Mouse (Mus musculus) kidney, postnatal 0 days (tissue): ENCODE data around the gene Ric8b. TPM values are rescaled to one million over a fixed set of nuclear protein-coding genes. Genes with fewer than 3 reads are reported as not detected.

Source experiments
- ATAC-seq: fragments of 200-750 bp; cut with Nextera tagmentation; replicated peaks from 2 replicates; pipeline ENCODE4 v1.8.0; 2017; ENCODE audit warnings: low read depth, moderate number of reproducible peaks, moderate TSS enrichment, moderate library complexity; ENCODE audit not compliant: low FRiP score
- DNase-seq: peaks from one replicate; pipeline ENCODE4 v3.0.0-alpha.2; 2016; ENCODE audit warnings: low spot score
- H3K27ac ChIP-seq: fragments of 300-500 bp; sonication (generic); 2 replicates; pipeline ENCODE4 v1.5.1; 2014; ENCODE audit warnings: mild to moderate bottlenecking
- H3K27me3 ChIP-seq: fragments of 300-500 bp; sonication (generic); 2 replicates; pipeline ENCODE4 v1.6.1; 2014; ENCODE audit warnings: low read length, mixed read lengths; ENCODE audit not compliant: insufficient read depth
- H3K36me3 ChIP-seq: fragments of 300-500 bp; sonication (generic); 2 replicates; pipeline ENCODE4 v1.6.1; 2014; ENCODE audit warnings: low read length, mixed read lengths; ENCODE audit not compliant: insufficient read depth
- H3K4me1 ChIP-seq: fragments of 300-500 bp; sonication (generic); replicated peaks from 2 replicates; pipeline ENCODE4 v1.6.1; 2014; ENCODE audit warnings: antibody characterized with exemption, low read length, mixed read lengths; ENCODE audit not compliant: insufficient read depth
- H3K4me2 ChIP-seq: fragments of 300-500 bp; sonication (generic); 2 replicates; pipeline ENCODE4 v1.6.1; 2014; ENCODE audit warnings: mild to moderate bottlenecking, low read length, moderate library complexity, mixed read lengths
- H3K4me3 ChIP-seq: fragments of 300-500 bp; sonication (generic); replicated peaks from 2 replicates; pipeline ENCODE4 v1.5.1; 2014; ENCODE audit warnings: low read depth, low read length
- H3K9ac ChIP-seq: fragments of 300-500 bp; sonication (generic); 2 replicates; pipeline ENCODE4 v1.6.1; 2014; ENCODE audit warnings: low read depth, low read length
- H3K9me3 ChIP-seq: fragments of 300-500 bp; sonication (generic); replicated peaks from 2 replicates; pipeline ENCODE4 v1.6.1; 2016; ENCODE audit warnings: low read length, inconsistent platforms, mixed read lengths
- CTCF ChIP-seq: IDR thresholded peaks from 2 replicates; pipeline ENCODE4 v1.5.1; 2016; ENCODE audit warnings: antibody characterized with exemption, low read depth, mild to moderate bottlenecking, moderate library complexity
- WGBS: fragments of 180-500 bp; shearing (Covaris S2); extraction: QIAGEN DNeasy Blood & Tissue Kit; methylation state at CpG from one replicate; pipeline ENCODE4 v1.1.7; 2014; 5-methylcytosine and 5-hydroxymethylcytosine counted together
- polyA plus RNA-seq: library from polyadenylated mRNA; unstranded; fragments of >200 nt; fragmentation: Nextera tagmentation; extraction: Ambion mirVana; gene quantifications from 2 replicates; pipeline ENCODE4 v1.2.1, GENCODE M21; 2015

Gene Ric8b
- polyA plus RNA-seq, 1 experiment from 2014 or later, result 16.3 TPM

DNA sequence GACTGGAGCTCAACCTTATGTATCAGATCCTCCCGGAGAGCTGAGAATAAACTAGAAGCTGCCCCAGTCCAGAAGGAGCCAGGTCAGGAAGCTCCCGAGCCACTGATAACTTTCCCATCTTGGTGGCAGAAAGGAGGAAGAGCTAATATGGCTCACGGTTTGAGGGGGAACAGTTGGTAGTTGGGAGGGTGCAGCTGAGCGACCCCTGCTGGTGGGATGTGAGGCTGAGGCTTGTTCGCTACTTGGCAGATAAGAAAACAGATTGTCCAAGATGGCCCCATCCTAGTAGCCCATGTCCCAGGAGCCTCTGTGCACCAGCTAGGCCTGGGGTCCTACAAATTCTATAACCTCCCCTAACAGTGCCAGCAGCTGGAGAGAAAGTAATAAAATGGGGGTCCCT lies 121.4 kb downstream of the Ric8b start:
- ATAC-seq (no peak), DNase-seq (no peak)
- no peak overlapping the region for H3K4me3 ChIP-seq
- no peak overlapping the region for H3K27ac ChIP-seq
- no peaks in the 10 kb centered on the region for H3K4me1 ChIP-seq
- no peaks in the 10 kb centered on the region for H3K27me3 ChIP-seq
- WGBS, result 93% methylated on average over 5 of the region's 5 CpGs
- no peaks in the 10 kb centered on the region for H3K9me3 ChIP-seq
- peak; percentile 12; the same call in 1 of the 2 replicates for TF ChIP-seq CTCF
- H3K9ac ChIP-seq, result no peak overlapping the region
- no peak overlapping the region for H3K4me2 ChIP-seq
- H3K36me3 ChIP-seq, result no peaks in the 10 kb centered on the region

- DNase-seq (peak; percentile 12), ATAC-seq (no peak)
- H3K9me3 ChIP-seq, result no peaks in the 10 kb centered on the region
- no peak overlapping the region for H3K27ac ChIP-seq
- no peak for TF ChIP-seq CTCF
- no peaks in the 10 kb centered on the region for H3K4me1 ChIP-seq
- no peak overlapping the region; the same call in 1 of the 2 replicates for H3K4me3 ChIP-seq
- WGBS, result 37% methylated on average over 17 of the region's 17 CpGs
- no peaks in the 10 kb centered on the region for H3K36me3 ChIP-seq
- H3K27me3 ChIP-seq, result no peaks in the 10 kb centered on the region
- peak overlapping the region; percentile 48 for H3K4me2 ChIP-seq
- peak overlapping the region; percentile 38; the same call in 1 of the 2 replicates for H3K9ac ChIP-seq
Measured at GRCm38 (mm10) chr10:85044191-85044711, 126.8 kb downstream of the Ric8b start.

GRCm38 (mm10) chr10:85044732-85045720 lies 127.6 kb downstream of the Ric8b start:
- no peak for ATAC-seq
- DNase-seq, result peak; percentile 93
- peak overlapping the region; percentile 38; the same call in 1 of the 2 replicates for H3K9ac ChIP-seq
- H3K4me2 ChIP-seq, result peak overlapping the region; percentile 48
- no peaks in the 10 kb centered on the region for H3K9me3 ChIP-seq
- peak; percentile 81 for TF ChIP-seq CTCF
- no peaks in the 10 kb centered on the region for H3K36me3 ChIP-seq
- H3K27me3 ChIP-seq, result no peaks in the 10 kb centered on the region
- H3K4me1 ChIP-seq, result no peaks in the 10 kb centered on the region
- no peak overlapping the region; the same call in 1 of the 2 replicates for H3K4me3 ChIP-seq
- H3K27ac ChIP-seq, result no peak overlapping the region
- 13% methylated on average over 24 of the region's 24 CpGs for WGBS

DNA sequence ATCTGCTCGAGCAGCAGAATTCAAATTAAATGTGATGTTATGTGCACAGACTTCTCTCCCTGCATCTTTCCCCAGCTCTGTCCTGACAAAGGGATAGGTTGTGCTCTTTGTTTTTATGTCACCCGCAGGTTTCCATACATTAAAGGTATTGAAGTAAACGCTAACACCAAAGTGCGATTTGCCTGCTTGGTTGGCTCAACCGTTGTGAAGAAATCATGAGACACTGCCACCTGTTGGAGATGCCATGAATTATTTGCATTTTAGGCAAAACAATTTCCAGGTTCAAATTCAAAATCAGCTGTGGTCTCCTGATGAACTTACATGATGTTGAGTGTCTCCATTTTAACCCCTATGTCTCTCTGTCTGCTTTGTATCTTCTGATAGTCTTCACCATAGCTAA lies 129.2 kb downstream of the Ric8b start:
- no peak overlapping the region for H3K4me2 ChIP-seq
- no peak overlapping the region for H3K9ac ChIP-seq
- ATAC-seq, result no peak
- TF ChIP-seq CTCF, result peak; percentile 79
- H3K4me3 ChIP-seq, result no peak overlapping the region
- DNase-seq, result peak; percentile 61
- H3K27ac ChIP-seq, result no peak overlapping the region
- H3K9me3 ChIP-seq, result no peaks in the 10 kb centered on the region
- H3K27me3 ChIP-seq, result no peaks in the 10 kb centered on the region
- H3K36me3 ChIP-seq, result no peaks in the 10 kb centered on the region
- no peaks in the 10 kb centered on the region for H3K4me1 ChIP-seq
- WGBS, result 25% methylated on average over 5 of the region's 5 CpGs

- Histone ChIP-seq H3K4me1 (no peaks in the 10 kb centered on the region), H3K9me3 (no peaks in the 10 kb centered on the region), H3K4me2 (no peak overlapping the region), H3K9ac (no peak overlapping the region), H3K36me3 (no peaks in the 10 kb centered on the region), H3K4me3 (no peak overlapping the region), H3K27ac (no peak overlapping the region), H3K27me3 (no peaks in the 10 kb centered on the region)
- ATAC-seq (no peak), DNase-seq (no peak)
- WGBS, result 92% methylated on average over 8 of the region's 8 CpGs
- TF ChIP-seq CTCF, result no peak
Measured at GRCm38 (mm10) chr10:85048008-85048407, 130.6 kb downstream of the Ric8b start.

- Histone ChIP-seq H3K4me1 (no peaks in the 10 kb centered on the region), H3K4me3 (no peak overlapping the region), H3K27ac (no peak overlapping the region), H3K27me3 (no peaks in the 10 kb centered on the region), H3K9ac (no peak overlapping the region), H3K4me2 (no peak overlapping the region), H3K9me3 (no peaks in the 10 kb centered on the region), H3K36me3 (no peaks in the 10 kb centered on the region)
- 57% methylated on average over 4 of the region's 4 CpGs for WGBS
- DNase-seq, result no peak
- ATAC-seq, result no peak
- TF ChIP-seq CTCF, result no peak
Measured at GRCm38 (mm10) chr10:85050668-85051208, 133.3 kb downstream of the Ric8b start.
